ENCODE assay signal across 13 mouse cellular contexts in genomic region chr7:70326176-70327035, GRCm38 (mm10). TPM values are rescaled to one million over a fixed set of nuclear protein-coding genes. Genes with fewer than 3 reads are reported as not detected.
A peak's percentile ranks its signal among the peaks of the same experiment; 100 is the strongest.
DNase-seq lines count a peak whose midpoint lies in the region; ATAC-seq and TF ChIP-seq lines count a peak whose summit lies in the region.
"Had no signal": no experiment of that assay in that cellular context is flagged by ENCODE, and none has a peak within 500 bp of the region (broad histone marks: within the 10 kb centered on the region; RNA-seq: fewer than 3 reads in every experiment).

No protein-coding gene starts in this region.

- H3K36me3 ChIP-seq in embryonic facial prominence, embryonic 11.5 days (replicated peaks; ENCODE audit: control insufficient read depth, insufficient read depth, low read depth, low read length) = no peaks in the 10 kb centered on the region
- no peaks in the 10 kb centered on the region for H3K36me3 ChIP-seq in hindbrain, embryonic 11.5 days (ENCODE audit: control insufficient read depth, insufficient read depth, low read length)
- no peaks in the 10 kb centered on the region for H3K36me3 ChIP-seq in midbrain, embryonic 16.5 days (ENCODE audit: control insufficient read depth, insufficient read depth, low read length)
- H3K36me3 ChIP-seq in lung, postnatal 0 days (ENCODE audit: insufficient read depth, low read length) = no peaks in the 10 kb centered on the region
- H3K36me3 ChIP-seq: G1E had no signal

- TF ChIP-seq POLR2A in cerebellum, adult 2 months (IDR thresholded peaks at IDR 0.05; ENCODE audit: borderline replicate concordance, insufficient read depth, low read length) = no peak

- under 1% methylated on average over 21 of the region's 21 CpGs for WGBS in embryonic facial prominence, embryonic 11.5 days
- under 1% methylated on average over 21 of the region's 21 CpGs for WGBS in hindbrain, embryonic 11.5 days
- WGBS in midbrain, embryonic 16.5 days = 5% methylated on average over 21 of the region's 21 CpGs
- WGBS in cerebellum, adult 2 months = 12% methylated on average over 21 of the region's 21 CpGs
- WGBS in lung, postnatal 0 days = 21% methylated on average over 21 of the region's 21 CpGs

- no peak for TF ChIP-seq CTCF in cerebellum, adult 2 months (IDR thresholded peaks at IDR 0.05; ENCODE audit: borderline replicate concordance, insufficient read depth, low read depth, low read length)
- no peak for TF ChIP-seq CTCF in lung, postnatal 0 days (IDR thresholded peaks at IDR 0.05)

- peak; percentile 15 for DNase-seq in kidney, postnatal 10 days
- DNase-seq in kidney, adult 11 months = no peak
- DNase-seq in embryonic facial prominence, embryonic 11.5 days (ENCODE audit: low spot score) = no peak
- peak; percentile 58 for DNase-seq in hindbrain, embryonic 11.5 days (ENCODE audit: low spot score)
- no peak for DNase-seq in cerebellum, adult 2 months
- DNase-seq in lung, postnatal 0 days (ENCODE audit: low spot score) = no peak
- DNase-seq: cerebellum, adult 8-10 months; kidney, adult 2 months; thymus, postnatal 4 days had no signal

- no peak overlapping the region for H3K9ac ChIP-seq in embryonic facial prominence, embryonic 11.5 days (replicated peaks; ENCODE audit: low read length)
- peak overlapping the region; percentile 37 for H3K9ac ChIP-seq in hindbrain, embryonic 11.5 days (ENCODE audit: low read depth, low read length)
- H3K9ac ChIP-seq in midbrain, embryonic 16.5 days (ENCODE audit: low read depth, low read length) = no peak overlapping the region
- H3K9ac ChIP-seq in lung, postnatal 0 days (replicated peaks; ENCODE audit: low read depth) = no peak overlapping the region

- no peak for TF ChIP-seq EP300 in lung, postnatal 0 days (IDR thresholded peaks at IDR 0.05)

- peak overlapping the region; percentile 20; the same call in 1 of the 2 replicates for H3K4me2 ChIP-seq in embryonic facial prominence, embryonic 11.5 days (ENCODE audit: low read depth, low read length)
- peak overlapping the region; percentile 37 for H3K4me2 ChIP-seq in hindbrain, embryonic 11.5 days (replicated peaks; ENCODE audit: low read depth, low read length)
- peak overlapping the region; percentile 36 for H3K4me2 ChIP-seq in midbrain, embryonic 16.5 days (ENCODE audit: low read length)
- no peak overlapping the region for H3K4me2 ChIP-seq in lung, postnatal 0 days (replicated peaks; ENCODE audit: low read depth, low read length)

- H3K27me3 ChIP-seq in embryonic facial prominence, embryonic 11.5 days (ENCODE audit: control insufficient read depth, insufficient read depth, low read length) = peaks cover 54% of the 10 kb centered on the region
- peaks cover 65% of the 10 kb centered on the region for H3K27me3 ChIP-seq in hindbrain, embryonic 11.5 days (ENCODE audit: control insufficient read depth, insufficient read depth, low read length)
- peaks cover 58% of the 10 kb centered on the region for H3K27me3 ChIP-seq in midbrain, embryonic 16.5 days (ENCODE audit: control insufficient read depth, insufficient read depth, low read depth, low read length)
- H3K27me3 ChIP-seq in cerebellum, adult 2 months (ENCODE audit: control insufficient read depth, insufficient read depth, low read length) = peaks cover 5% of the 10 kb centered on the region; the same call in 1 of the 2 replicates
- peaks cover 31% of the 10 kb centered on the region for H3K27me3 ChIP-seq in lung, postnatal 0 days (replicated peaks; ENCODE audit: insufficient read depth, low read length)

- peaks cover 4% of the 10 kb centered on the region for H3K4me1 ChIP-seq in embryonic facial prominence, embryonic 11.5 days (ENCODE audit: control insufficient read depth, insufficient read depth, low read length)
- peaks cover 20% of the 10 kb centered on the region for H3K4me1 ChIP-seq in hindbrain, embryonic 11.5 days (replicated peaks; ENCODE audit: control insufficient read depth, insufficient read depth, low read length)
- no peaks in the 10 kb centered on the region; the same call in none of the 2 replicates for H3K4me1 ChIP-seq in midbrain, embryonic 16.5 days (ENCODE audit: control insufficient read depth, insufficient read depth, low read length)
- H3K4me1 ChIP-seq in cerebellum, adult 2 months (ENCODE audit: control insufficient read depth, insufficient read depth, low read length) = no peaks in the 10 kb centered on the region
- H3K4me1 ChIP-seq in lung, postnatal 0 days (ENCODE audit: insufficient read depth, low read depth, low read length) = peaks cover 7% of the 10 kb centered on the region; the same call in 1 of the 2 replicates

- no peak overlapping the region for H3K27ac ChIP-seq in embryonic facial prominence, embryonic 11.5 days (replicated peaks; ENCODE audit: low read depth, low read length)
- no peak overlapping the region; the same call in 1 of the 2 replicates for H3K27ac ChIP-seq in hindbrain, embryonic 11.5 days (ENCODE audit: low read depth, low read length)
- H3K27ac ChIP-seq in midbrain, embryonic 16.5 days (ENCODE audit: low read length) = peak overlapping the region; percentile 70
- H3K27ac ChIP-seq in cerebellum, adult 2 months (ENCODE audit: insufficient read depth, low read length) = no peak overlapping the region
- no peak overlapping the region for H3K27ac ChIP-seq in lung, postnatal 0 days (ENCODE audit: low read length)
- H3K27ac ChIP-seq: macrophage had no signal

- ATAC-seq in embryonic facial prominence, embryonic 11.5 days (replicated peaks; ENCODE audit: insufficient number of reproducible peaks, low FRiP score, low TSS enrichment, low read depth) = no peak
- ATAC-seq in hindbrain, embryonic 11.5 days (ENCODE audit: low FRiP score) = no peak
- no peak for ATAC-seq in midbrain, embryonic 16.5 days
- no peak for ATAC-seq in lung, postnatal 0 days

- no peak overlapping the region for H3K4me3 ChIP-seq in embryonic facial prominence, embryonic 11.5 days (ENCODE audit: low read depth, low read length)
- H3K4me3 ChIP-seq in hindbrain, embryonic 11.5 days (ENCODE audit: low read depth, low read length) = peak overlapping the region; percentile 21
- no peak overlapping the region for H3K4me3 ChIP-seq in midbrain, embryonic 16.5 days (ENCODE audit: low read depth, low read length)
- H3K4me3 ChIP-seq in cerebellum, adult 2 months (replicated peaks; ENCODE audit: insufficient read depth, low read depth, low read length) = no peak overlapping the region
- no peak overlapping the region for H3K4me3 ChIP-seq in lung, postnatal 0 days (ENCODE audit: low read depth, low read length)
- H3K4me3 ChIP-seq: erythroblast, embryonic 14.5 days had no signal

- no peaks in the 10 kb centered on the region for H3K9me3 ChIP-seq in embryonic facial prominence, embryonic 11.5 days (replicated peaks; ENCODE audit: control insufficient read depth, low read length)
- H3K9me3 ChIP-seq in hindbrain, embryonic 11.5 days (ENCODE audit: control insufficient read depth, low read length) = no peaks in the 10 kb centered on the region
- no peaks in the 10 kb centered on the region for H3K9me3 ChIP-seq in midbrain, embryonic 16.5 days (replicated peaks; ENCODE audit: control insufficient read depth, low read length, poor library complexity, severe bottlenecking)
- no peaks in the 10 kb centered on the region for H3K9me3 ChIP-seq in lung, postnatal 0 days (ENCODE audit: low read length)

RNA-seq across cellular contexts. Expression of gene Nr2f2, which starts 40.1 kb away (rescaled TPM):
- polyA plus RNA-seq in embryonic facial prominence, embryonic 11.5 days (2014; fragmentation: Nextera tagmentation; extraction: Ambion mirVana) = 106 and 114 TPM in 2 replicates
- 95.6 and 120 TPM in 2 replicates for polyA plus RNA-seq in hindbrain, embryonic 11.5 days (2014; fragmentation: Nextera tagmentation; extraction: Ambion mirVana)
- polyA plus RNA-seq in midbrain, embryonic 16.5 days (2015; fragmentation: Nextera tagmentation; extraction: Ambion mirVana) = 78.0 and 102 TPM in 2 replicates
- polyA plus RNA-seq in cerebellum, adult 2 months (2012; rRNA removed) = 25.5 and 28.9 TPM in 2 replicates
- polyA plus RNA-seq in lung, postnatal 0 days (2015; fragmentation: Nextera tagmentation; extraction: Ambion mirVana) = 72.7 and 89.1 TPM in 2 replicates
- polyA plus RNA-seq: erythroblast, embryonic 14.5 days; G1E; macrophage had no signal

Comparison
In these comparisons a context has a peak if more than half of its experiments do, and no peak if none do; other contexts are left out.
1. DNase-seq: peak in kidney, postnatal 10 days (single experiment) and hindbrain, embryonic 11.5 days (single experiment); none in kidney, adult 11 months (single experiment), embryonic facial prominence, embryonic 11.5 days (single experiment), cerebellum, adult 2 months (0 of 2) and lung, postnatal 0 days (single experiment).